Mouse (Mus musculus) c-Kit-positive CD71-negative TER-119-negative erythroid progenitor cells, embryonic 14.5 days (primary cell): Measurements from ENCODE around the gene Fcgr1.
A peak's percentile ranks its signal among the peaks of the same experiment; 100 is the strongest.
"Not testable (repeated sequence)": the region's sequence is repeated elsewhere in the genome, so short reads cannot be mapped to it uniquely, and the experiment has no call there.

Source experiments
- DNase-seq: peaks from one replicate; pipeline ENCODE4 v3.0.0-alpha.2; 2013; ENCODE audit warnings: low read depth

Fcgr1 gene

GRCm38 (mm10) chr3:96269511-96270474 is 24.0 kb downstream of the Fcgr1 start, which contains the start of gene Hist2h2bb:
TSS of gene Hist2h2bb (plus strand) at chr3:96269752.
- peak; percentile 94 for DNase-seq

DNA sequence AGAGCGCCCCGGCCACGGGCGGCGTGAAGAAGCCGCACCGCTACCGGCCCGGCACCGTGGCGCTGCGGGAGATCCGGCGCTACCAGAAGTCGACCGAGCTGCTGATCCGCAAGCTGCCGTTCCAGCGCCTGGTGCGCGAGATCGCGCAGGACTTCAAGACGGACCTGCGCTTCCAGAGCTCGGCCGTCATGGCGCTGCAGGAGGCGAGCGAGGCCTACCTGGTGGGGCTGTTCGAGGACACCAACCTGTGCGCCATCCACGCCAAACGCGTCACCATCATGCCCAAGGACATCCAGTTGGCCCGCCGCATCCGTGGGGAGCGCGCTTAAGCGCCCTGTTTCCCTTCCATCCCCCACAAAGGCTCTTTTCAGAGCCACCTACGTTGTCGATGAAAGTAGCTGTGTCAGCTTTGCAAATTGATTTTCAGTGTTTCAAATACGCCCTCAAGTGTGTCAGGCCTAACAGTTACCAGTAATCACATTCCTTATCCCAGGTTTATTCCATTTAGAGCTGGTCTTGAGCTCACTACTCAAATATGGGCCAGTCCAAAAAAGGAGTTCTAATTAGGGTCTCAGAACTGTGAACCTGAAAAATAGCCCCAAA is 24.9 kb downstream of the Fcgr1 start:
- not testable (repeated sequence) for DNase-seq

DNA sequence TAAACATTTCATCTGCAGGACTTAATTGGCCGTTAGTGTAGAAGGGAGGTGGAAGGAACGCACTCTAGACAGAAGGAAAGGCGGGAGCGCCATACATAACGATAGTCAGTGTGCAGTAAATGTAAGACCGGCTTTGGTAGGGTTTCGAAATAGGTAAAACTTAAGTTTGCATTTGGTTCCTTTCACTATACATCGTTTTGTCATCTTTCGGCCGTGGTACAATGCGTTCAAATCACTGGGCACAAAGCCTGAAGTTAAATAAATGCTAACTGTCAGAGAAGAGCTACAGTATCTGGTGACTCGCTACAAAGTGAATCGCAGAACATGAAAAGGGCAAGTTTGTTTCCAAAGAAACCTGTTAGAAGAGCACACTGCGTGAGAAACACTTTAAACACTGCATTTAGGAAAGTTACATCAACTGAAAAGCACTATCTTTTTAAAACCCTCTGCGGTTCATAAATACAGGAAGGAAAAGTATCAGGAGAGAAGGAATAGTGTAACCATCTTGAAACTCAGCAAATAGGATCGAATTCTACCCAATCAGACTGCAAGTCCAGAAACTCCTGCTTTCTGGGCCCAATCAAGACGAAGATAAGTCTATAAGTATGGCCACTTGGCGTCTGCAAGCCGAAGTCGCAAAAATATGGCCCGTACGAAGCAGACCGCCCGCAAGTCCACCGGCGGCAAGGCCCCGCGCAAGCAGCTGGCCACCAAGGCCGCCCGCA is 25.6 kb downstream of the Fcgr1 start, which contains the start of gene Hist2h3b:
Gene Hist2h3b (plus strand): TSS at position 604 of the 725 bp plus-strand sequence.
- DNase-seq = peak; percentile 66

GRCm38 (mm10) chr3:96267541-96267940 is 26.2 kb downstream of the Fcgr1 start:
- DNase-seq = no peak

DNA sequence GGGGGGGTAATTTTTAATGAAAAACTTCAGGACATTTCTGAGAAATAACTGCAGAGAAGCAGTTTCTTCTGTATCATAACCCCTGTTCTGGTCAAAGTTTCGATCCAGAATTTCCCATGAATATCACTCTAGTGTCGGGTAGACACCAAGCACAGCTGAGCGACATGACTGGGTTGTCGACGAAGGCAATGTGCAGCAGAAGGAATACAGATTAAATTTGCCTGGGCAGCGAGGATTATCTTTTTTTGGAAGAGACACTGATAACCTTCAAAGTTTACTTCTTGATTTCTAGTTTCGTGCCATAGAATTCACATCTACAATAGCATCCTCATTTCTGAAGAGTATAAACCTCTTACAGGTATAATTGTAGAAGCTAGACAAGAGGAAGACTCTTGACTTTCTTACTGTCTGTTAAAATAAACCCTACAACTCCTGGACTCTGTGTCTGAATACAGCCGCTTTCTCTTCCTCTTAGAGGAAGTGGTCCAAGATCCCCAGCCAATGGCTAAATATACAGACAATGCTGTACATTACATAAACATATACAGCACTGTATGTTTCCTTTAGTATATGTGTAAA is 27.5 kb downstream of the Fcgr1 start:
- DNase-seq = no peak

DNA sequence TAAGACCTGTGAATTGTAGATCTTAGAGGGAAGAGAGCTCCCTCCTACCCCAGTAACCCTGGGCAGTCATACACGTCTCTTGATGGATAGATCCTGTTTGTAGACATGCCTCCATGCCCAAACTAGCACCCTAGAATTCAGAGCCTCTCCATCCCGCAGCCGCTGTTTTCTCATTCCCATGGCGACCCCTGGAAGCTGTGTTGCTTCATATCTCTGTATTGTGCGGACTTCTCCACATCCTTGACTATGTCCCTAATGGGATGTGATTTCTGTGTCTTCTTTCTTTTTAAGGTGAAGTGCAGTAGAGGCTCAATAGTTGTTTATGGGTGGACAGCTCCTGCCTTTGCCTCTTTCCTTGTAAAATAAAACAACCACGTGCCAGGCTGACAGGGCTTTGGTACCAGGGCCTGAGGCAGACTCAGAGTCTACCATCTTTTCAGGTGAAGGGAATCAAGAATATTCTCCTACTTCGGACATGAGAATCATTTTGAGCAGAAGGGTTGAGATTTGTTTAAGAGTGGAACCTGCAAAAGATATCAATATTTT is 29.3 kb downstream of the Fcgr1 start:
- DNase-seq = no peak

DNA sequence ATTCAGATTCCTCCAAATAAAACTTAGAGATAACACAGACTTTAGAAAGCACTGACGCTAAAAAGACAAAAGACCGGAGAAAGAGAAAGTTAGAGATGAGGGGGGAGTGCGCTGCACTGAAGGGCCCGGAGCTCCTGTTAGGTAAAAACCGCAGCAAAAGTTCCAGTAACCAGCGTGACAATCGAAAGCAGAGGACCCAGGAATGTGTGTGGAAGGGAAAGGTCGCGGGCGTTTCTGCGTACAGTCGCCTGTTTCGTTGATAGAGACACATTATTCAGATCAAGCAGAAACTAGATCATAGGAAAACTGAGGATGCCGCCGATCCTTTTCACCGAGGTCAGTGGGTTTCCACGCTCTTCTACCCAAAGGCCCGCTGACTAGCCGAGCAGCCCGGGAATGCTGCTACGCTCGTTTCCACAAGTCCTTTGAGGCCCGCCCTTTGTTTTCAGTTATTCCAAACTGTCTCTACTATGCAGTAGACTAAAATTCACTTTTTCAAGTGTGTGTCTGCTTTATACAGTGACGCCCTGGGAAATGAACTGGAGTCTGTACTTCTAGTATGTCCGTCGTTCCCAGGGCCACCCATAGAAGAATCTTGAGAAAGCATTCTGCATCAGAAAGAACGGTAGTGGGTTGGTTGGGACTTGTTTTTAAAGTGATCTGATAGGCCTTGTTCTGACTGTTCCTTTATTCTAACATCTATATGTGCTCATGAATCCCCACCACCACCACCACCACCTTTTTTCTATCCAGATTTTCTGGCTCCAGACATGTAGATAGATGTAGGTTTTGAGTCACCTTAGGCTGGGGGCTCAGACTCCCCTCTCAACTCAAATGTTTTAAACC is 30.0 kb downstream of the Fcgr1 start:
- no peak for DNase-seq

- peak; percentile 94 for DNase-seq
Measured at GRCm38 (mm10) chr3:96262979-96263550, 30.7 kb downstream of the Fcgr1 start, which contains the start of gene Hist2h4. TSS of gene Hist2h4 (minus strand) at chr3:96263311.

GRCm38 (mm10) chr3:96262216-96262875 is 31.4 kb downstream of the Fcgr1 start:
- no peak for DNase-seq

- DNase-seq = no peak
Measured at GRCm38 (mm10) chr3:96261623-96262022, 32.1 kb downstream of the Fcgr1 start.

GRCm38 (mm10) chr3:96260220-96260619 is 33.5 kb downstream of the Fcgr1 start:
- DNase-seq = no peak

GRCm38 (mm10) chr3:96257190-96257589 is 36.6 kb downstream of the Fcgr1 start:
- no peak for DNase-seq

- DNase-seq = no peak
Measured at GRCm38 (mm10) chr3:96255926-96256593, 37.7 kb downstream of the Fcgr1 start.

DNA sequence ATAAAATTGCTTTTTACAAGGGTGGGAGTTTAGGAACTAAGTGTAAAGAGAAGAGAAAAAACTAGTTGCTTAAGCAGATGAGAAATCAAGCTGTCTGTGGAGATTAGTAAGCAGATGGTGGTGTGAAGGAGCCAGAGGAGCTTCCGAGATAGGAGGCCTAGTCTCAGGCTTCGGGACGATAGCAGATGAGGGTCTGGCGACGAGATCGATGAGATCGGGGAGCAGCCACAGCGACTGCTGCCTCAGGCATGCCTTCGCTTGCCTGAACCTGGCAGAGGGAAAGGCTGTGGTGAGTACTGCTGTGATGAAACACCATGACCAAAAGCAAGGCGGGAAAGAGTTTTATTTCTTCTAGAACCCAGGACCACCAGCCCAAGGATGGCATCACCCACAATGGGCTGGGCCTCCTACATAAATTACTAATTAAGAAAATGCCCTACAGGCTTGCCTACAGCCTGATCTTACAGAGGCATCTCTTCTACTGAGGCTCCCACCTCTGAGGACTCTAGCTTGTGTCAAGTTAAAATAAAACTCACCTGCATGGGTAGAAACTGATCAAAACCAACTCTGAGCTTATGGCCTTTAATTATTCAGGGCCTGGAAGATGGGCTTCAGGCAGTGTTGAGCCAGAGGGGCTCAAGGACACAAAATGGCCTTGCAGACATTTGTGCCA is 39.0 kb downstream of the Fcgr1 start:
- DNase-seq = no peak

- no peak for DNase-seq
Measured at GRCm38 (mm10) chr3:96251787-96252186, 42.0 kb downstream of the Fcgr1 start.

DNA sequence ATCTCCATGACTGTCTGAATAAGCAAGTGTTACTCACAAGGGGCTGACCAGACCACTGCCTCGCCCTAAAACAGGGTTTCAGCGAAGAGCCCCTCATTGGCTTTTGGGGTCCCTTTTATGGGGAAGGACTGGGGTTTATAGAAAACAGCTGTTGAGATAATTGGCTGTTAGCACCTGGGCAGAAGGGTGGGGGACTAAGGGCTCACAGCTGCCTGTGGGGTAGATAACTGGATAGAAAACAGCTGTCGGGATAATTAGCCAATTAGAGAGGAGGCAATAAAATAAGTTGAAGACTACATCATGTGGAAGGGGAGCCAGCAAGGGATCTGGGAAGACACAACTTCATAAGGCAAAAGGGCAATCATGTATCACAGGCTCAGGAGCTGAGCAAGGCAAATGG is 42.9 kb downstream of the Fcgr1 start:
- DNase-seq = no peak

GRCm38 (mm10) chr3:96249034-96249345 is 44.8 kb downstream of the Fcgr1 start:
- no peak for DNase-seq

GRCm38 (mm10) chr3:96248141-96249033 is 45.4 kb downstream of the Fcgr1 start:
- no peak for DNase-seq
